Mouse (Mus musculus) embryo, embryonic 9.5 days (tissue): ENCODE measurements around the gene Pwp2.
A peak's percentile ranks its signal among the peaks of the same experiment; 100 is the strongest.

ENCODE experiments used
- DNase-seq: peaks from one replicate; pipeline ENCODE4 v3.0.0-alpha.2; 2017; ENCODE audit errors: extremely low spot score

The Pwp2 gene

DNA sequence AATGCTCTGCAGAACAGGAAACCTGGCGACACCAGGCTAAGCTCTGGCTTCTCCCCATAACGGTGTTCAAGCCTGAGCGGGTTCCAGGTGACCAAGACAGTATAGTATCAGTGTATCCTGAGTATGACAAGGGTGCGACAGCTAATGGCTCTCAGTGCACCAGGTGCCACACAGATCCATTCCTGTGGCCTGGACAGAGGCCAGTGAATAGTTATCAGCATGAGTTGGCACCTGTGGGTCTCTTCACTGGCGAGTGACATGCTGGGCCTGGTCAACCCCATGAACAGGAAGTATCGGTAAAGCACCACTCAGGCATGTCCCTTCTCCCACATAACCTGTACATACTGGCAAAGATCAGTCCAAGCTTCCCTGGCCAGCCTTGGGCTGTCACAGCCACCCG, 13.9 kb downstream of the Pwp2 start:
- DNase-seq, result no peak

DNA sequence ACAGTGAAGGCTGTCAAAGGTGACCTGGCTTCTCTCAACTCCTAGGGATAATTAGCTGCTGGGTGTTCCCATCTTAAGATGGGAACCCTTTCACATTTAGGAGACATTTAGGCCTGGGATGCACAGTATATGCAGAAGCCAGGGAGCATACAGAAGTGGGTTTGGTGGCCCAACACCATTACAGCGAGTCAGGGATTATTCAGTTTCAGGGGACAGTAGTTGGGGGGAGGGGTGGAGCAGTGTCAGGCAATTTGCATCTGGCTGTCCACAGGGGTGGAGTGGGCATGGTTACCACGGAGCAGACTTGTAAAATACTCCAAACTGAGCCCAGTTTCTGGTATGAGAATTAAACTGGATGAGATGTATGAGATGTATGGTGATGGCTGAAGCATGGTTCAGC, 14.5 kb downstream of the Pwp2 start:
- DNase-seq, result no peak

DNA sequence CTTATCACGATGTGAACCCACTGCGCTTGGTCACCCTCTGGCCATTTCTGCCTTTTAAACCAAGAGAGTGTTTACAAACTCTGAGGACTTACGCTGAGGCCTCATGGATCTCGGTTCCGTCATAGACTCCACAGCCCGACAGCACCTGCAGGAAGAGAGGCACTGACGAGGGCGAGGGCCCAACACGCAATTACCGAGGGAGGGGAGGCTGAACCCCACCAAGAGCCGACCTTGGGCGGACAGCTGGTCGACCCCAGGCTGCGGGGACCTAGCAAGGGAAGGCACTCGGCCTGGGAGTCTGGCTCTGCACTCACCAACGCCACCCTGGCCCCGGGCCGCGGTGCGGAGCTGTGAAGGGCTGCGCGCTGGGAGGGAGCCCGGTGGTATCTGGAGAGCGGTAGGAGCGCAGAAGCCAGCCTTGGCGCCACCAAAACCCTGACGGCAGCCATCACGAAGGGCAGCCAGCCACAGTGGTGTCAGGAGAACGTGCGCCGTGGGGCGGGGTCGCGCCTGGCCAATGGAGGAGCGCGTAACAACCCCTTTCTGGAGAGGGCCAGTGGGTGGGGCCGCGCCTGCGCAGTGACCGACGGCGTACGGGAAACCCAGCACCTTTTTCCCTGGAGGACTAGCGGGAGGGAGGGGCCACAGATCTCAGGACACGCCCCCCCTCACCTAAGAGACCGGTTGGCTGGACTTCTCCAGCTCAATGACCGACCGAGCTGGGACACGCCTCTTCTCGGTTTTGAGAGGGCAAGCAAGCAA, 15.5 kb downstream of the Pwp2 start, which contains the start of gene D10Jhu81e:
Gene D10Jhu81e, minus strand, starts transcription at position 502 of the 762 bp plus-strand sequence.
- DNase-seq, result peak; percentile 99

DNA sequence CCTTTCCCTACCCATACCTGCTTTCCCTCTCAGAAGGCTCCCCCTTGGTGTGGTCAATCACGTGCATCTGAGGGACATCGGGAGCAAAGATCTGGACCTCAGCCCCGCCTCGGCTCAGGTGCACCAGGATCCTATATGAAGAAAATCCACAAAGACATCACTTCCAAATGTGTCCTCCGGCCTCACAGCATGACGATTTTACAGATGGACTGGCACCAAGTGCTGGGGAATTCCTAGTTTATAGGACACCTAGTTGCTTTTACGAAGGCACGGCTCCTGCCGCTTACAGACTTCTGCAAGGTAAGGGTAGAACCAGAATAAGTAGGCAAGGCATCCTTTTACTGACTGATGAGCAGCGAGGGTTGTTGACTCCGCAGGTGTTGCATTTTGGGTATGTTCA, 16.2 kb downstream of the Pwp2 start:
- no peak for DNase-seq

DNA sequence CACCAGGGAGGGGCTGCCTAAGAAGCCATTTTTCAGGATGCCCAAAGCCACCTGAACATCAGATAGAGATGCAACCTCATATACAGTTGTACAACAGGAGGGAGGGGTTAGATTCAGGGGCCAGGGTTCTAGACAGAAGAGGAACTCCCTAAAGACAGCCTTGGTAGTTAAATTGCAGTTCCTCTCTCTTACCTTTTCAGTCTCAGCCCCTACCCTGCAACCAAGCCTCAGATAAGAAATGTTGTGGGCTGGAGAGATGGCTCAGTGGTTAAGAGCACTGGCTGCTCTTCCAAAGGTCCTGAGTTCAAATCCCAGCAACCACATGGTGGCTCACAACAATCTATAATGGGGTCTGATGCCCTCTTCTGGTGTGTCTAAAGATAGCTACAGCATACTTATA, 17.2 kb downstream of the Pwp2 start:
- DNase-seq, result no peak

DNA sequence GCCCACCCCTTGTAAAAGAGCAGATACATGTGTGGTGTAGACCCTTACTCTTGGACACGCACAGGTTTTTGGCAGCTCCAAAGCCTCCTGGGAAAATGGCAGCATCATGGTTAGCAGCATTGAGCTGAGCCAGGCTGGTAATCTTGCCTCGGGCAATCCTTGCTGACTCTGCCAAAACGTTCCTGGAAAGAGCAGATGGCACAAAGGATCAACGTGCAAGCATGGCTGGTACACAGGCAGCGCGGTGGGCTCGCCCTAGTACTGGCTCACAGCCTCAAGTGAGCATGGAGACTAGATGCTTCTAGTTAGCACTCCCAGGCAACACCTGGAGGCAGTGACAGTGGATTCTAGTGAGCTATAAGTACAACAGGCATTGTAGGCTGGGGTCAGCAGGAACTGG, 17.6 kb downstream of the Pwp2 start:
- DNase-seq, result no peak

DNA sequence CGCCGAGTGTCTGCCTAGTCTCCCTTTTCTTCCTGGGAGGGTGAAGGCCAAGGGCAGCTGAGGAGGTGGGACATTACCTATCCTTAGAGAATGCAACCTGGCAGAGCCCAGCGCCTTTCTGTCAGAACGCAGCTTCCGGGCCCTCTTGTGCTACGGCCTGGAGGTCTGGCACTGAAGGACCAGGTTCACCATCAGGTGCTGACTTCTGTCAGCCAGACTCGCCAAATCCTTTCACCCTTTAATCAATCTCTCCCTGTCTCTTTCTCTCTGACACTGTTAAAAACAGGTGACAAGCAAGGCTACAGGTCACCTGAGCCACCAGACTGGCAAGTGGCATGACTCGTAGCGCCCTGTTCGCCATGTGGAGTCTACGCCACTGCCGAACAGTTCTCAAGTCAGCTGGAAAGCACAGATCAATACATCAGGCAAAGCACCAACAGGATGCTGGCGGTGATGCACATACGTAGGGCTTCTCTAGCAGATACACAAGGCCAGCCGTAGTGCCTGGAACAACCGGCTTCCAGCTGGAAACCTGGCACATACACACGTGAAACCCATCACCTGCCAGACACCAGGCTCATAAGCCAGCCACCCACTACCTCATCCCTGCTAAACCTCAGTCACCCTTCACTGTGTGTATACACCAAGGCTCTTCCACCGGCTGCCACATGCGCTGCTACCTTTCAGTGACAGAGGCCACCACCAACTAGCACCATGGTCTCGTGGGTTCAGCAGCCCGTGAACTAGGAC, 19.5 kb downstream of the Pwp2 start:
- no peak for DNase-seq

DNA sequence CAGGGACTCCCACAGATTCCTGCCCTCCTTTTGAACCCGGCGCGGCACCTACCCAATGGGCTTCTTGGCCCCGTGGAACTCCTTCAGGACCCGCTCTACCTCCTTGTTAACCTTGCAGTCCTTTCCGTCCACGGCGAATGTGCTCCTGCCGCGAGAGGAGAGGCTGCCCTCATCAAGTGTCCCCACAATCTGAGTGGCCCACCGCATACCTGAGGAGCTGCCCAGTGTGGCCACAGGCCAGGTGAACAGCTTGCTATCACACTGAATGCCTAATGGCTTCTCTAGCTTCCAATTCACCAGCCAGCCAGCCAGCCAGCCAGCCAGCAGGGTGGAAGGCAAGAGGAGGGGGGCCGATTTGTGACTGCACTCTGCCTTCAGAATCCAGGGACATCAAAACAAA, 20.2 kb downstream of the Pwp2 start:
- DNase-seq, result no peak

DNA sequence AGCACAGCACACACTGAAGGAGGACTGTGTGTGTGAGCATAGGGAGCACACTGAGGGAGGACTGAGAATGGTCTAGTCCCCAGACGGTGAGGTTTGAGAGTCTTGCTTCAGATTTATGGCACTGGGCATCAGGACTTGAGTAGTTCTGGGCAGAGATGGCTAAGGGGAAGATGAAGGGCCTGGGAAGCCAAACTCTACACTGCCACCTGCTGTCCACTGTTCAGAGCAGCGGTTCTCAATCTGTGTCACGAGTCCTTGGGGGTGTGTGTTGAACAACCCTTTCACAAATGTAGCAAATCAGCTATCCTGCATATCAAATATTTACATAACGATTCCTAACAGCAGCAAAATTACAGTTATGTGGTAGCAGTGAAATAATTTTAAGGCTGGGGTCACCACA, 21.0 kb downstream of the Pwp2 start:
- DNase-seq, result peak; percentile 59

DNA sequence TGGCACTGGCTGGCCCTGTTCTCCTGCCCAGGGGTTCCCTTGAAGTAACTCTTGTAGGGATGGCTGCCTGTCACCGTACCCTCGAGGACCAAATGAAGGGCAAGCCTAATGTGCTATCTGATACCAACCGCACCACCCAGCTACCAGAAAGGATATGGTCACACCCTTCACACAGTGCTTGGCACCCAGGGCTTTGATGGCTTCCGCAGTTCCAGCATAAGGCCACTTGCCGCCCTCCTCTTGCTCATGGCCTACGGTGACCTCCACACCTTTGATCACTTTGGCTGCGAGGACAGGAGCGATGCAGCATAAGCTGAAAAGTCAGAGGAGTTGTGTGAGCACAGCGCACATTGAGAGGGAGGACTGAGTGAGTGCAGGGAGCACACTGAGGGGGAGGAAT, 21.7 kb downstream of the Pwp2 start:
- DNase-seq, result no peak

DNA sequence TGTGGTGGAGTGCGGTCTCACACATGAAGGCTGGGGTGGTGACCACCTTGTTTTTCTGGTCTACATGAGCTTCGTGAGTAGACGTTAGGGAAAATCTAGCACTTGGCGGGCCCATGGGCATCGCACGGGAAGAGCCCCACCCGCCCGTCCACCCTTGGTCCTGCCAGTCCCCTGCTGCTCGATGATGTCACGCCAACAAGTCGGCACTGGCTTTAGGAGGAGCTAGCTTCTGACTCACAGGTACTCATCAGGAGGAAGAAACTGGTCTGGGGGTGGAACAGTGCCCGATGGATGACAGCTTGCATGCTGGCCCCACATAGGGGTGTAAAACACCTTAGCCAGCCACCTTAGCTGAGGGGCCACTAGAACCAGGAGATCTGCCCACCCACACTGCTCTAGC, 22.3 kb downstream of the Pwp2 start:
- DNase-seq, result no peak

DNA sequence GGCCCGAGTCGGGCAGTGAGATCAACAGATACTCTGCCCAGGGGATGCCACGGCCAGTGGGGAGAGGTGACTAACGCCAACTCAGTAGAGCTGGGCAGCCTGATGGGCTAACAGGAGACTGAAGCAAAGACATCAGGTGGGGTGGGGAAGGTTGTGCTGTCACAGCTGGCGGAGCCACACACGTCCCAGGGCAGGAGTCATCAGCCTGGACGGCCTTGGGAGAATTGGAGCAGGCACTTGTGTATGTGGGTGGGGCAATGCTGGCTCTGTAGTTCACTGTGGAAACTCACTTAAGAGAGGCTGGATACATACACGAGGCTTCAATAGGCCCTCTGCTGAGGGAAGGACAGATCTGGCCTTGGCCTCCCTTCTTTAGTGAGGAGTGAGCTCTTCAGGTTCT, 23.9 kb downstream of the Pwp2 start:
- DNase-seq, result no peak

DNA sequence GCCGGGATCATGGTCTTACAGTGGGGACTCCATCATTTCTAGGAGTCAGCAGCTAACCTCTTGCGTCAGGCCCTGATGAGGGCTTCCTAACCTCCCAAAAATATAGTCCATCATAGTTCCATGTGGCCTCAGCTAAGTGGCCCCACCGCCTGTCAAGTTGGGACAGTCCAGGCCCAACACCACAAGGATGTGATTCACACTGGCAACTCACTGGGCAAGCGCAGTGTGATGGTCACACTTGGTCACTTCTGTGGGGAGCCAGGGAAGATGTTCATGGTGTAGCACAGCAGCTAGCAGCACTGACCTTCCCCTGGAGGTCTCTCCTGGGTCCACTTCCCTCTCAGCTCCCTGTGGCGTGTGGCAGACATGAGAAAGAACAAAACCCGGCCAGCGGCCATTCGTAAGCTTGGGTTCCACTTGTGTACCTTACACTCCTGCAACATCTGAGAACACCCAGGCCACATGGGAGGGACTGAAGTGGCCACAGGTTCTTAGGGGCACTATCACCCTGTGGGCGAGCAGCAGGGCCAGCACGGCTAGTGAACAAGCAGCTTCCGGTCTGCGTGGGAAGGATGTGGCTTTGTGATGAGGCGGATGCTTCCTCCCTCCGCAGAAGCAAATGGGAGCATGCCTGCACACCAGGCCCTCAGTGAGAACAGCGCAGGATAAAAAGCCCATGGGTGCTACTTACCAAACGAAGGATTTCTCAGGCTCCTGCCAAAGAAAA, 24.4 kb downstream of the Pwp2 start:
- no peak for DNase-seq

DNA sequence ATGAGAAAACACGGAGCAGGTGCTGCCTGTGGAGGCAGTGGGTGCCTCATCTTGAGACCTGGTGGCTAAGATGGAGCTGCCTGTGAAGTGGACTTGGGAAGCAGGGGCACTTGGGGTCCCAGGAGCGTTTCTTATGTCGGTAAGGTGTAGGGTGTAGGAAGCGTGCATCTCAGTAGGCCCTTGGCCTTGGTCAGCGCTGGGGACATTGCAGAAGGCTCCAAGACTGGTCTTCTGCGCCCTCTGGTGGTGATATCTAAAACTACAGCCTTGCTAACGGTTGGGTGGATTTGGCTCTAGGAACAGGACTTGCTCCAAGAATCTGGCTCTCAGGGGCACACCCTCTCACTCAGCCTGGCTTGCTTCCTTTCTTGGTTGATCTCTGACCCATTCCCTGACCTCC, 25.0 kb downstream of the Pwp2 start:
- DNase-seq, result peak; percentile 84

DNA sequence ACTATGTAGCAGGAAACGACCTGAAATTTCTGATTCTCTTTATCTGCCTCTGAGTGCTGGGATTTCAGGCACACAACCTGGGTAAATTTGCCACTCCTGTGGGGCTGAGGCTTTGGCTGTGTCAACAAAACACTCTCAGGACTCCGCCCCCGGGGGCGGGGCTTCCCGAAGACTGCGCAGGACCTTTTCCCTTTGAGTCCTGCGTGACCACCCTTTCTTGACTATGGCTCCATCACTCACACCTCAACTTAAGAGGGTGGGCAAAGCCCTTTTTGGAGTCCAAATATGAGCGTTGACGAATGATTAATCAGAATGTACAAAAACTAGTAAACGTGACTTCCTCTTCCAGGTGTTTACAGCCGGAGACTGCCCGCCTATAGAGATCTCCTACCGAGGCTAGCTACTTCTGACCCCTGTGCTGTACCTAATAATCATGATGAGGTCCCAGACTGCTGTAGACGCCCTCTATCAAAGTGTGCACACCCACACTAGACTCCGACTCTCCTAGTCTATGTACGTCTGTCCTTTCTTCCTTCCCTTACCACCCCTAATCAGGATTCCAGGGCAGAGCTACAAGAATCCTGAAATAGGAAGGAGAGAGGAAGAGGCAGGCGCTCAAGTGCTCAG, 25.6 kb downstream of the Pwp2 start:
- DNase-seq, result peak; percentile 29

DNA sequence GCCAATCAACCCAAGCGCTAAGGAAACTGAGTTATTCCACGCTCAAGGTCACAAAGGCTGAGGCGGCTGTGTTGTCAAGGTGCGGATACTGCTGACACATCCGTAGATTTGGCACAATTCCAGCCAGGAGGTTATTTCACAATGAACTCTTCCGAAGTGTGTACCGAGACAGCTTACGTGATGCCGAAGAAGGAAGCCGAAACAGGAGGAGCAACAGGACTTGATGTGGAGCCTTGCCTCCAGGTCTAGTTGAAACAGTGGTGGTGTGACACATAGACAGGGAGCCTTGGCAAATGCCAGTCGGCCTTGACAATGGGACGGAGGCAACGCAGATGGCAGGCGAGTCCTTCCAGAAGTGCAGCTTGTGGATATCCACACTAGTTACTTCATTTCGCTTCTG, 26.9 kb downstream of the Pwp2 start:
- no peak for DNase-seq

DNA sequence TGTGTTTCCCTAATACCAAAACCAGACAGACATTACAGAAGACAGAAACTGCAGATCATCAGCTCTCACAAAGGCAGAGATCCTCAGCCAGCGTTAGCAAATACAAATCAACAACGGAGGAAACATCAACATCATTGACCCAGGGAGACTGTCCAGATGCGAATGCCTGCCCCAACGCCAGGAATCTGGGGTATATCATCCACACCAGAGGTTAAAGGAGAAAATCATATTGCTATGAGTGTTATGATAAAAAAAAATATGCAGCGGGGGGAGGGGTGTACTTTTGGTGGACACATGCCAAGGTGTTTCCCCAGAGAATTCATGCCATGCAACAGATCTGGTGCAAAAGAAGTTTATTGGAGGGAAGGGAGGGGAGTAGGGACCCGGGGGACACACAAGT, 28.0 kb downstream of the Pwp2 start:
- DNase-seq, result no peak

DNA sequence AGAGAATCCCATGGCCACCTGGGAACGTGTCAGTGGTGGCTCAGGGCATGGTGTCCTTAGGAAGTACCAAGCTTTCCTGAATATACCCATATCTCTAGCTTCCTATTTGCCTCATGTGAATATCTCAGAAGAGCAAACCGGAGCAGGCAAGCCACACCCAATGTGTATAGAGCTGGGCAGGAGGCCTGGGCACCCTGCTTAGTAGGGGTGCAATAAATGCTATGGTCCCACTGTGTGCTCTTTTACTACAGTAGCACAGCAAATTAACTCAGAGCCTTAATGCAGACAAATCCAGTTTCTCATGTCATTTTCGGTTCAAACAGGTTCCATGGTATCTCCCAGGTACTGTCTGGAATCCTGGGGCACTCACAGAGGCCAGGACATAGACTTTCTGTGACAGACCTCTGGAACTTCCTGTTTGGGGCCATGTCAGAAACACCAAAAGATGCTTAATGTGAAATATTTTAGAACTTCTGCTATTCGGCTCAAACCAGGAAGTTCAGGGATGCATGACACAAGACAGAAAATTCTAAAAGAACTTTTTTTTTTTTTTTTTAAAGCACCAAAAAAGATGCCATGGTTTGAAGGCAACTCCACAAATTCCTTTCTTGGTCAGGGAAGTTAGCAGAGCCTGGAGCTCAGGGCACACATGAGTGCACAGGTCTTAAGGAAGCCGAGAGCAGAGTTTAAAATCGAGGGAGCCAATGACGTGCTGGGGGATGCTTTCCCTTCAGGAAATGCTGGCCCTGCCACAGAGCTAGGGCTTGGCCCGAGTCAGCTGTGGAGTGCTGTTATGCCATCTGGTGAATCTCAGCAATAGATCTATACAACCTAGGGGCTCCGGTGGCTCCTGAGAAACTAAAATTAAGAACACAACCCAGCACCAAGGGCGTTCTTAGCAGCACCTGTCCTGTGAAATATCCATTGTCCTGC, 35.8 kb downstream of the Pwp2 start:
- no peak for DNase-seq

DNA sequence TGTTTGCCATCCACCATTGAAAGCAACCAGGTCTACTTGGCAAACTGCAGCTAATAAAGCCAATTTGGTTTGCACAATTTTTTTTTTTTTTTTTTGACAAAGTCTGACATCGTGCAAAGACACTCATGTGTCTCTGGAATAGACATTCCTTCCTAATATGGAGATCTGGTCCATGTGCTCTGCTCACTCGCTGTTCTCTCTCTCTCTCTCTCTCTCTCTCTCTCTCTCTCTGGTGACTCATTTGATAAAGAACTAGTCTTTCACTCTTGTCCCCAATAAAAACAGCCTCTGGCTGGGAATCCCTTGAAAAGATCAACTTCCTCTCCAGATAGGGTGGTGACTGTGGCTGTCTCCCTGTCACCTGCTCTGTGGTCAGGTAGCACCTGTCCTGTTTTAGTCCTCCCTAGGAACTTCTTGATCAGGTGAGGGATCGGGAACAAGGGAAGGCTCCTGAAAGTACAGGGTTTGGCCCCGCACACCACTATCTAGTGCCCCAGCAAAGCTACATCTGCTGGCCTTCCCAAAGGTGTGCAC, 37.0 kb downstream of the Pwp2 start:
- no peak for DNase-seq

DNA sequence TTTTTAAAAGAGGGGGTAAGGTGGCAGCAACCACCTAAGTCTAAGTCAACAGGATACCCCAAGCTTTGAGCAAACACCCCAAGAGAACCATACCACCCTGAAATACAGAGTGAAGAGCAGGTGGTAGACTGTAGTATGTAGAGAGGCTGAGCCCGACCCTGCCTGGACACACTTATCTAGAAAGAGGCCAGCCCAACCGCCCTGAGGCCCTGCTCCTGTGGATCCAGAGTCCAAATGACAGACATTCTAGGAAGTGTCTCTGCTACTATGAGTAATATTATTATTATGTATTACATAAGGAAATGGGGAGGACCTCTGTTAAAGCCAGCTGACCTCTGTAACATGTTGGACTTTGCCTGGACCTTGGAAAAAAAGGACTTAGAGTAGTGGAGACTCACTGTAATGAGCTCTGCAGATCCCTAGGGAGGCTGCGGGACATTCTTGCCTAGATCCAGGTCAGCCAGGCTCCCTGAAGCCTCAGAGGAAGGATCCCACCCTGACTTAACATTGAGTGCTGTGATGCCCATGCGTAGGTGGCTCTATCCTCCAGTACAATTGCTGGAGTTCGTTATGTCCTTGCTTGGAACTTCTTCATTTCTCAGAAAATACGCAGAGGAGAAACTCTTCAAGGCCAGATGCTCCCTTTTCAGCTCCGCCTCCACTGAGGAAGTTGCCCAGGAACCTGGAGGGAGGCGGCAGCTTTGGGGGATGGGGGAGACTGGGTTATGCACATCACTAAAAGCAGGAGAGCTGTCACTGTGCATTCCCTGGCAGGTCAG, 41.0 kb downstream of the Pwp2 start:
- DNase-seq, result no peak
